Mouse (Mus musculus) heart, adult 8-10 months (tissue): Measurements from ENCODE around the gene Stat3. TPM values are rescaled to one million over a fixed set of nuclear protein-coding genes. Genes with fewer than 3 reads are reported as not detected.

ENCODE experiments used
- DNase-seq: peaks from one replicate; pipeline ENCODE4 v3.0.0; 2022; ENCODE audit warnings: low spot score
- total RNA-seq, 4 experiments: library from RNA; stranded (reverse); gene quantifications; 2 replicates each; pipeline ENCODE4 v1.2.4; 2022

Stat3 gene
- total RNA-seq, 4 experiments from 2014 or later = 76.6 to 108 (median 91.0) TPM

DNA sequence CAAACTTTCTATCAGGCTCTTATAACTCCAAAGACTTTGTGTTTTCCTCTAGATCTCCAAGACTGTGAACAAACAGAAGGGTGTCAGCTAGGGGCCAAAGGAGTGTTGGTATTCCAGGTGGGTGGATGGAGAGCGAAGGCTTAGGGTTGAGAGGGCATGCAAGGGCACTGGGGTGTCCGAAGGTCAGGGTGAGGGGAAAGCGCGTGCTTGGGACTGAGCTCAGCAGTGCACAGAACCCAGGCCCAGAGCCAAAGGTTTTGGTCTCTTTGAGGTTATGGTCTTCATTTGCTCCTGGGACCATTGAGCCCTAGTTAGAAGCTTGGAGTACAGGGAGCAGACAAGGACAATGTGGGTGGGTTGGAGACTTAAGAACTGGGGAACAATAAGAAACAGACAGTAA lies 84.2 kb downstream of the Stat3 start:
- no peak for DNase-seq

DNA sequence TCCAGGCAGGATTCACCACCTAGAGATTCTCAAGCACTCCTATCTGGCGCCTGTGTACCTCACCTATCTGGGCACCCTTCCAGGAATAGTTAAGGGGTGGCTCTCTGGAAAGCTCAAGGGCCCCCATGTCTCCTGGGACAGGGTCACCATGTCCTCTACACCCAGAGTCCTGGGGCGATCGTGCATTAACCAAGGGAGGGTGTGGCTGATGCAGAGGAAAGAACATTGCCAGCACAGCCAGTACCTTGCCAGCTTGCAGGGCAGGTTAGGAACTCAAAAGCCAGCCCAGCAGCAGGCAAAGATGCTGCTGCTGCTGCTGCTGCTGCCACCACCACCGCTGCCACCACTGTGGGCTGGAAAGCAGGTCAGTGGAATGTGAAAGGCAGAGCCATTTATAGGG lies 85.1 kb downstream of the Stat3 start:
- no peak for DNase-seq

DNA sequence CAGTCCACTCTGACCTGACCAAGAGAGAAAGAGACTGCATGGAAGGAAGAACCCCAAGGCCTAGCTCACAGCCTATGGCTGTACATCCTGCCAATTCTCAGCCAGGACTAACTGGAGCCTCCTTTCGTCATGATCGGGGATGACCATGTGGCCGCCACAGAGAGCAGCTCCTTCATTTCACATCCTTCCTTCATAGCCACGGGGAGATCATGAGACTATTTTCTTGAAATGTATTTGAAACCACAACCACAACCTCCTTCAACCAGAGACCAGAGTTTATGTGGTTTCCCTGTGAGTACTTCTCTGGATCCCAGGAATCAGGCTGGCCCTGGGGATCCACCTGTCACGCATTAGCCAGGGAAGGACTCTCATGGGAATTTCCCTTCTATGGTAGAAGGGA lies 86.3 kb downstream of the Stat3 start:
- no peak for DNase-seq

DNA sequence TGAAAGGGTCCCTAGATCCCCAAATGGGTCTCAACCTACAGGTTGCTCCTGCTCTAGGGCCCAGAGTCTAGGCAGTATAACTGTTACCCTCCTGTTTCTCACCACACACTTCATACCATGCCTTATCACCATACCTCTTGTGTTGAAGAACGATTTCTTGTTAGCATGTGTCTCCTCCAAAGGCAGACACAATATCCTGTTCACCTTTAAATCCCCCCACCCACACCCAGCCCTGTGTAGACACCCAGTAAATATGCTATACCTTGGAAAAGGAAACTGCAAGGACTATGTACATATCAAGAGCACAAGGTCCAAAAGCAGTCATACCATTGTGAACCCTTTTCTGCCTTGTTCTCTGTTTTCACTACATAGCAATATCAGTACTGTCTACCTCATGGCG lies 87.3 kb downstream of the Stat3 start:
- no peak for DNase-seq

DNA sequence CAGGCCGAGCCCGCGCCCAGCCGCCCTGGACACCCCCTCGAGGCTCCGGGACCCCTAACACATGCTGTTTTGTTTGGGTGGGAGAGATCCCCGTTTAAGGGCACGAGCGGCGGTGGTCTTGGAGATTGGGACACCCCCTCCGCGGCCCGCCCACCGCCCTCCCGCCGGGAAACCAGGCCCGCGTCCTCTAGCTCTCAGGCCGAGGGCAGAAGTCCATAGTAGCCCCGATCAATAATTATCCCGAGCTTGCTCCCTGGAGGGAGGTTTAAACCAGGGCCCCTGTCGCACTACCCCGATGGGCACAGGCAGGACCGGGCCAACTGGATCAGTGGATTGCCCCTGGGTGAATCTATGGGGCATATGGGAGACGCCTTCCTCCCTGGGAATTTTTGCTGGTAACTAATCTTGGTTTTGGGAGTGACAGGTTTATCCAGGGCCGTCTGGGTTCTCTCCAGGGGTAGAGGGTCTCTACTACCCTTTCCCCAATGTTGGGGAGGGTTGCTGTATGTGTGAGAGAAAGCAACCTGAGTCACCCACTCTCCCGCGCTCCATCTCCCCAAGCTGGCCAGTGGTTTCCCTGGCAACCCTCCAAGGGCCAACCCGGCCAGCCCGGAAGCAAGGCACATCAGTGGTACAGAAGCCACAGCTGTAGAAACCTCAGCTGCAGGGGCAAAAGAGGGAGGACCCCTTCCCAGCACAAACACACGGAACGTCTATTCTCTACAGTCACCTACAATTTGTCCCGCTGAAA lies 88.4 kb downstream of the Stat3 start:
- no peak for DNase-seq

DNA sequence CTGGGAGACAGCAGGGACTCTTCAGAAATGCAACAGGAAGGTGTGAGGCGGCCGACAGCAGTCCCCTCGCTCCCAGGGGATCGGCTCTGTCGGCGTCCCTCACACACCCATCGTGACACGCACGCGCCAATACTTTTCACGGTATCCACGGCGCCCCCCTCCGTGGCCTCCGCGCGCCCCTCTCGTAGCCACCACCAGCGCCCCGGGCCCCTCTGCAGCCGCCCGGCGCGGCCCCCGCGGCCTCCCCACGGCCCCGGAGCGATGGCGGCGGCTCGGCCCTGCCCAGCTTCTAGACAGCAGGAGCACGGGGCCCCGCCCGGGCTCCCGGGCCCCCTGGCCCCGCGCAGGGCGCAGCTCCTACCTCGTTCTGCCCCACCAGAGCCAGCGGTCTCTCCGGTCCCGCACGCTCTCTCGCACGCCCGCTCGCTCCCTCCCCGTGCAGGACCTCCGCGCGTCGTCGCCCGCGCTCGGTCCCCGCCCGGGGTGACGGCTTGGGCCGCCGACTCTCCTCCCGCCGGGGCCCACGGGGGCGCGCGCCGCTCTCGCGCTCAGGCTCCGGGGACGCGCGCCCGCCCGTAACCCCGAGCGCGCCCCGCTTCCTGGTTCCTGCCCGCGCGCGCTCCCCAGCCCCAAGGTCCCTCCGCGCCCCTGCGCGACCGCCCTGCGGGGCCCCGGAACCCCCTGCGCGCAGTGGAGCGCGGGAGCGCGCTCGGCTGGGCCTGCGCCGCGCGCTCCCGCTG lies 89.1 kb downstream of the Stat3 start, which contains the start of gene Stat5b:
Stat5b (minus strand) TSS at position 687 of the 740 bp plus-strand sequence.
- no peak for DNase-seq

DNA sequence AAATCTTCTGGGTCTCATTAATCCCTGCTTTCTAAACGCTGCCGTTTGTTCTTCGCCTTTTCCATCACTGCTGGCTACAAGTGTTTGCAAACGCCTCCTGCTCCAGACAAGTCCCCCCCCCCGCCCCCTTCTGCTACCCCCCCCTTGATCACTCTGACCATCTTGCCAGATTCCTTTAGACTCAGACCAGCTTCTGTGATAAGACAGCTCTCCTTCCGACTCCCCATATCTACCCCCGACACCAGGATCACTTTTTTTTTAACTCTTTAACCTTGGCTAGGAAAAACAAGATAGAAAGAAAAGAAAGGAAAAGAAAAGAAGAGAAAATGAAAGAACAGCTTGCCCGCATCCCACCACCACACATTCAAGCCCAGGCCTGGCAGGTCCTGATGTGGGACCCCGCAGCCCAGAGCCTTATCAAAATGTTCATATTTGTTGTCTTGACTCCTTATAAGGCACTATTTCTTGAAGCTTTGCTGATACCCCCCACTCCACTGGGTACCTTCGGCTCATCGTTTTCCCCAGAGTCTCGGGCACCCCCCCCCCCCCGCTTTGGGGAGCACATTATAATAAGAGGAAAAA lies 89.8 kb downstream of the Stat3 start:
- DNase-seq = no peak

DNA sequence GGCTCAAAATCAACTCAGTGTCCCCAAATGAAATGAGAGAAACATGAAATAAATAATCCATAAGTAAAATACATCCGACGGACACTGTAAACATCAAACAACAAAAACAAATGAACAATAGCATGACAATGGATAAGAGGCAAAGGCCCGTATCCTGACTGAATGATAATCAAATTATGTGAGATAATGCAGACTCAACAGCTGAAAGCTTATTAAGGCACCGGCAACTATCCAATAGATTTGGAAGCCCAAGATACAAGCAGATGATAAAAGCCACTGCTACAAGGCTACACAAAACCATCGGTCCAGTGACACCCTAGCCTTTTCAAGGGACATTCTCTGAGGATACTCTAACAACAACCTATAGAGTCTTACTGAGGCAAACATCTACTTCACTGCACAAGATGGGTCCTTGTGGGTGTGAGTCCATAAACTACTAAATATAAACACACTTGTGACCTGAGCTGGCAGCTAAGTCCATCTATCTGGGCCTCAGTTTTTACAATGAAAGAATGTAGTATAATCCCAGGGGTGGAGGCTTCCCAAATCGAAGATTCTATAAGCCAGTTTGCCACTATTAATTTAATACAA lies 90.5 kb downstream of the Stat3 start:
- DNase-seq = no peak

DNA sequence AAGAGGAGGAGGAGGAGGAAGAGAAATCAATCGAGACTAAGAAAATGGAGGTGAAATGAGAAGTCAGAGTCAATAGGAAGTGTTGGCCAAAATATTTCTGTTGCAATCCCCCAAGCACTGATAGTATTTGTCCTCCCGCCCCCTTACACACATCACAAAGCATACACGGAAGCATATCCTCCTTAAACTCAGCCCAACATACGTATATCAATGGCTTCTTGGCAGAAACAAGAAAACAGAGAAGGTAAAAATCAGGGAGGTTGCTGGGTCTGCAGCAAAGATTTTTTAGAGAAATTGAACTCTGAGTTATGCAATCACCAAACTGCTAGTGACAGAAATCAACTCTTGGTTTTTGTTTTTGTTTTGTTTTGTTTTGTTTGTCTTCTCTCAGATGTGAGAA lies 91.3 kb downstream of the Stat3 start:
- DNase-seq = no peak

DNA sequence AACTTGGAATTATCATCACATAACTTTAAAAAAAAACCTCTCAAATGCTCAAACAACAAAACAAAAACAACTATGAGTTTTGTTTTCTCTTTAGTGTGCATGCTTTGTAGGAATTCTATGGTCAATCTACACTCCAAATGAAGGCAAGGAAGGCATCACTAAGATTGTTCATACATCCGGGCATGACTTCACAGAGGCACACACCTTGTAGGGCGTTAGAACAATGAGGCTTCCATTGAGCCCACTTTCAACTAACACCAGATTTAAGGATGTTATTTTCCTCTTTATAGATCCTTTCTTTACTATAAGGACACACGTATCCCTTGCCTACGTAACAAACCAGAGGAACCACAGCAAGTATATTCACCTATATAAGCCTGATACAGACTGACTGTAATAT lies 91.8 kb downstream of the Stat3 start:
- no peak for DNase-seq

DNA sequence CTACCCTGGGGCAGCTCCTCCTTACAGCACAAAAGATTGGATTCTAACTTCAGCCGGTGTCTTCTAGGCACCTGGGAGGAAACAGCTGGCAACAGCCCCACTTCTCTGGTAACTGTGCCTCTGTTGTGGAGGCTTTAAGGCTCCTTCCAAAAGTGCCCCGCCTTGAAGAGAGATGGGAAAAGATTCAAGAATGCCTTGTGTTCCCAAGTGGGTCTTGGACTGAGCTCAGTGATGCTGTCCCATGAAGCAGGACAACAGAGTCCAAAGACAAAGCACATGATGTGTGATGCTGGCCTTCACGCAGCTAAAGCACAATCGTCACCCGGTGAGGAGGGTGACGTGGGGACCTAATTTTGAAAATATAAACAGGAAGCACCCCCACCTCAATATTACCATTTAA lies 93.5 kb downstream of the Stat3 start:
- DNase-seq = no peak

DNA sequence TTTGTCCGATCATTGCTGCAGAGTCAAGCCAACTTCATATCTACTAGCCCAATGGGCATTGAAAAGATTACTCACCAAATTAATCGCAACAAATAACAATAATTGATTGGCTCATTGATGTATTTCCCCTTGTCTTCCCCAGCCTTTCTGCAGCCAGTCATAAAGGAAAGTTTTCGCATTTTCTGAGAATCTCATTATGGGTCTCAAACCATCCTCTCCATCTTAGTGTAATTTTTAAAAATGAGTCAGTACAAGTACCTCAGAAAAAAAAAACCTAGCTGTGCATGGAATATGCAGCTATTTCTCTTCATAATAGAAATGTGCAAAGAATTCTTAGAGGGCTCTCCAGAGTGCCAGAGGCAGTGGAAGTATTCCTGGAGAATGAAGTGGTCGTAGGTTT lies 95.2 kb downstream of the Stat3 start:
- no peak for DNase-seq

DNA sequence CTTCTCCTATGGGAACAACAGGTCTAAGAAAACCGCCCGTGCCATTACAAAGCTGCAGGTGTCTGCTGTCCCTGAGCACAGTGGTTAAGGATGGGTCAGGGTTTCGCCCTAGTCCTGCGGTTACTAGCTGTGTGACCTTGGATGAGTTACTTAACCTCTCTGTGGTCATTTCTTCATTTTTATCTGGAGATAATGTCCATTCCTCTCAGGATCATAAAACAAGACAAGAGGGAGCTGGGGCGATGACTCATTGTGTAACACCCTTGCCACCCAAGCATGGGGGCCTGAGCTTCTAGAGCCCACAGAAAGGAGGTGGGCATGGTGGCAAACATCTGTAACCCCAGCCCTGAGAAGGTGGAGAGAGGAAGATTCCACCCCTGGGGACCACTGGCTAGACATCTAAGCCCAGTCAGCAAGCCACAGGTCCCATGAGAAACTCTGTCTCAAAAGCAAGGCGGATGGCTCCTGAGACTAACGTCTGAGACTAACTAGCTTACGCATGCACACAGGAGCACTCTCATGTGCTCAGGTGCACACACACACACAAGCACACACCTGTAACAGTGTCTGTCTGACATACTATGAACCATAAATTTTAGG lies 96.2 kb downstream of the Stat3 start:
- DNase-seq = no peak

DNA sequence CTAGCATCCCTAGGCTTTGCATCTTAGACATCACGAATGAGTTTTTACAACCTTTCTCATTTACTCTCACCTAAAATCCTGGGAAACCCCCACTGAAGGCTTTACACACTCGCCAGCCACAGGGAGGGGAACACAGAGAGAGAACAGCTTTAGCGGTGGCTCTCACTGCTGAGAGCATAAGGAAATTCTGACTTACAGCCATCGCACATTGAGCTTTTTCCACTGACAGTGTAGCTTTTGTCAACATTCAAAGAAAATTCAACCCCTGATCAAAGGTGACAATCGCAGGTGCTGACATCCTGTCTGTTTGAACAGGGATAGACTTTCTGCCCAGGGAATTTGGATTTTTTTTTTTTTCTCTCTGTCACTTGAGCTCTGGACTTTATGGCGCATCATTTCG lies 97.3 kb downstream of the Stat3 start:
- no peak for DNase-seq

DNA sequence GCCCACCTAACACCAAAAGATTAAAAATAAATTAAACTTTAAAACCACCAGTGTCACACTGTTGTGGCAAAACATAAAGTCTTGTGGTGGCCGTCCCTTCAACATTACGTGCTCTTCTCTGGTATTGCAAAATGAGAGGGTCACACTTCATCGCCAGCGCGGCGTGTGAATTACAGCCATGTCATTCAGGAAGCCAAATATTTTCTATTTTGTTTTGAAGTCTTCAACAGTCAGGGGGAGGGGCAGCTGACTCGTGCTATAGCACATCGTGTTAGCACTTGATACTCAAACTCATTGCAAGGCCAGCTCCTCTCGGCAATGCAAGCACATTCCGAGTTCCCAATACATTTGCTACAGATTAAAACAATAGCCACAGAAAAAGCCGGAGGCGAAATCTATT lies 98.5 kb downstream of the Stat3 start:
- DNase-seq = no peak

DNA sequence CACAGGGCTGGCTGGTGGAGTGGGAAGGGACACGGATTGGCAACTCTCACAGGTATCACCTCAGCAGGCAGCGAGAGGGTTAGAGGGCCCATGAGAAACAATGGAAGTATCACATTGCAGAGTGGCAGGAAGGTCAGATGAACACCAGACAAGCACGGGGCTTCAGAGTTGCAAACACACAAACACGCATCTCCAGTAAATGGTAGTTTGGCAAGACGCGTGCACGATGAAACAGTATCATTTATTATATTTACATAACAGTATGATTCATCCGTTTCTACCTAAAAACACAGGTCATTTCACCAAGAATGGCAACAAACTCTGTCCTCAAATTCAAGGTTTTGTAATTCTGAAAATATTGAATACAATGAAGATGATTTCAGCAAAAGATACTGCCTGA lies 99.8 kb downstream of the Stat3 start:
- DNase-seq = no peak

DNA sequence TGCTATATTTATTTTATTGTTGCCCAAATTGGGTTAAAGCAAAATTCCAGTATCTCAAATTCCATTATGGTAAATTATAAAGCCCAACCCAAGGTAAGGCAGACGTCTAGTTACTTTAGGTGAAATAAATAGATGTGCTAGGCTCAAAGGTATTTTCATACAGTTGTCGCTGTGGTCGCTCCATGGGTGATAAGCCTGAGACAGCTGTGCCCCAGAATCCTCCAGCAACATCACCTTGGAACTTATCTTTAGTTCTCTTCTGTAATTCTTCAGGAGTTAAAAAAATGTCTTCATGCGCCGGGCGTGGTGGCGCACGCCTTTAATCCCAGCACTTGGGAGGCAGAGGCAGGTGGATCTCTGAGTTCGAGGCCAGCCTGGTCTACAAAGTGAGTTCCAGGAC lies 100.4 kb downstream of the Stat3 start:
- no peak for DNase-seq

DNA sequence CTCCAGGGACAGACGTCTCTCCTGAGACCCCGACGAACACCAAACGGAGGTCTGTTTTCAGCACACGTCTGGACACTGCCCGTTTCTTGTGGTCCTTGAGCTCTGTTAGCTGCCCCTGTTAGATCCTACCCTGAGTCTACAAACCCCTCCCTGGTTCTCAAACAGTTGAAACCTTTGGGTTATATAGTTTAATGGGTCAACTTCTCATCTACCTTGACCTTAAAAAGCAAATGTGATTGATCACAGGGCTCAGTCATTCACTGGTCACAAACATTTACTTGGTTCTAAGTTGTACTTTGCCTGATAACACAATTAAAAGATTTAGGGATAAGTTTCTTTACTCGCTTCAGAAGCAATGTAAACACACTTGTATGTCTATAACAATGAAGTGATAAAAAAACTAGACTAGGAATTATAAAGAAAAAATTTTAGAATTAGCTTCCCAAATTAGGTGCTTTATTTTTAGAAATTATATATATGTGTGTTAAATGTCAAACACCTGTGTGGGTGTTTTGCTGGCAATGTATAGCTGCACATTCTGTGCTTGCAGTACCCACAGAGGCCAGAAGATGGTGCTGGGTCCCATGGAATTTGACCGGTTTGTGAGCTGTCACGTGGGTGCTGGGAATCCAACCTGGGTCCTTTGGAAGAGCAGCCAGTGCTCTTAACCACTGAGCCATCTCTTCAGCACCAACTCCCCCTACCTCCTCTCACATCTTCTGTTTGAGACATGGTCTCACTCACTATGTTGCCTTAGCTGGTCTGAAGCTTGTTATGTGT lies 102.2 kb downstream of the Stat3 start:
- DNase-seq = no peak
